Mouse (Mus musculus): ENCODE measurements around the gene Snai3. TPM values are rescaled to one million over a fixed set of nuclear protein-coding genes. Genes with fewer than 3 reads are reported as not detected.

The Snai3 gene
- total and polyA plus RNA-seq, 3 experiments = 0.06 TPM; not detected in 2

- 0 out of 4 replicates have a peak overlapping the region, but pooled peaks of 1 of the 2 experiments have one; percentile 0 for H3K4me3 ChIP-seq (ENCODE audit: control insufficient read depth in 1 of 2, insufficient read depth in 1 of 2, low read depth in 2 of 2, low read length in 2 of 2)
- peak overlapping the region; percentile 69 for H3K27ac ChIP-seq (ENCODE audit: control insufficient read depth, low read depth, low read length)
- peaks cover 6 to 19% of the 10 kb centered on the region in 2 experiments for H3K4me1 ChIP-seq (ENCODE audit: control insufficient read depth in 1 of 2, insufficient read depth in 2 of 2, low read length in 2 of 2)
- H3K27me3 ChIP-seq (ENCODE audit: control insufficient read depth in 1 of 2, insufficient read depth in 2 of 2, low read length in 2 of 2) = no peaks in the 10 kb centered on the region
- DNase-seq (ENCODE audit: low read depth, low spot score) = peak; percentile 80
- H3K9ac ChIP-seq (ENCODE audit: control insufficient read depth, low read depth, low read length, poor library complexity, severe bottlenecking) = peak overlapping the region; percentile 92
- TF ChIP-seq NRF1 (IDR thresholded peaks at IDR 0.05; ENCODE audit: insufficient read depth, low read depth, low read length, poor library complexity, severe bottlenecking) (no peak), USF1 (IDR thresholded peaks at IDR 0.05; ENCODE audit: low read depth, low read length) (peak; percentile 75), GATA1 (IDR thresholded peaks at IDR 0.05; ENCODE audit: low read depth, low read length) (no peak), ZC3H11A (IDR thresholded peaks at IDR 0.05; ENCODE audit: low read depth, low read length) (no peak), MXI1 (IDR thresholded peaks at IDR 0.05; ENCODE audit: low read depth, low read length) (peak; percentile 57), MYC (IDR thresholded peaks at IDR 0.05; ENCODE audit: low read depth, low read length) (peak; percentile 65), SMC3 (IDR thresholded peaks at IDR 0.05; ENCODE audit: low read depth, low read length) (no peak), MAX (IDR thresholded peaks at IDR 0.05; ENCODE audit: low read length) (peak; percentile 37; the same call in 1 of the 2 replicates), CHD1 (IDR thresholded peaks at IDR 0.05; ENCODE audit: low read depth, low read length) (no peak), RAD21 (IDR thresholded peaks at IDR 0.05; ENCODE audit: low read depth, low read length) (no peak), TAL1 (IDR thresholded peaks at IDR 0.05; ENCODE audit: low read length) (no peak), CTCF (IDR thresholded peaks at IDR 0.05 in 2 of 3, conservative IDR thresholded peaks at IDR 0.05 in 1 of 3; ENCODE audit: control insufficient read depth in 1 of 3, insufficient read depth in 1 of 3, low read depth in 2 of 3, low read length in 3 of 3, poor library complexity in 1 of 3, severe bottlenecking in 1 of 3) (no peak), NELFE (IDR thresholded peaks at IDR 0.05; ENCODE audit: low read depth, low read length) (no peak), ZMIZ1 (IDR thresholded peaks at IDR 0.05; ENCODE audit: low read depth, low read length) (no peak), RCOR1 (IDR thresholded peaks at IDR 0.05; ENCODE audit: low read depth, low read length) (no peak), ETS1 (IDR thresholded peaks at IDR 0.05; ENCODE audit: low read depth, low read length) (no peak), MYB (IDR thresholded peaks at IDR 0.05; ENCODE audit: low read depth, low read length) (no peak), POLR2A (IDR thresholded peaks at IDR 0.05; ENCODE audit: control insufficient read depth in 1 of 2, insufficient read depth in 1 of 2, low read depth in 1 of 2, low read length in 2 of 2, poor library complexity in 1 of 2) (peak; percentile 24 to 34; a peak in 1 of 4 replicates), ZNF384 (IDR thresholded peaks at IDR 0.05; ENCODE audit: low read depth, low read length) (no peak), KAT2A (conservative IDR thresholded peaks at IDR 0.05; ENCODE audit: low read depth, low read length) (no peak), JUND (IDR thresholded peaks at IDR 0.05; ENCODE audit: low read depth, low read length) (no peak), TCF12 (IDR thresholded peaks at IDR 0.05; ENCODE audit: low read depth, low read length) (no peak), MAZ (IDR thresholded peaks at IDR 0.05; ENCODE audit: low read depth, low read length) (no peak), USF2 (IDR thresholded peaks at IDR 0.05; ENCODE audit: borderline replicate concordance in 1 of 2, insufficient read depth in 1 of 2, low read depth in 1 of 2, low read length in 2 of 2) (no peak), TBP (IDR thresholded peaks at IDR 0.05; ENCODE audit: low read depth, low read length) (no peak), CHD2 (IDR thresholded peaks at IDR 0.05; ENCODE audit: low read length) (no peak), HCFC1 (IDR thresholded peaks at IDR 0.05; ENCODE audit: low read depth, low read length) (no peak), GABPA (IDR thresholded peaks at IDR 0.05; ENCODE audit: low read depth, low read length) (no peak), SIN3A (IDR thresholded peaks at IDR 0.05; ENCODE audit: low read length) (peak; percentile 47), ZKSCAN1 (IDR thresholded peaks at IDR 0.05; ENCODE audit: low read depth, low read length) (no peak), EP300 (IDR thresholded peaks at IDR 0.05; ENCODE audit: low read depth in 1 of 2, low read length in 2 of 2) (no peak; a peak in 1 of 4 replicates), ELF1 (IDR thresholded peaks at IDR 0.05; ENCODE audit: low read depth, low read length) (no peak), BHLHE40 (IDR thresholded peaks at IDR 0.05; ENCODE audit: borderline replicate concordance, low read depth, low read length) (no peak)
- peaks cover 21% of the 10 kb centered on the region for H3K79me2 ChIP-seq (ENCODE audit: control insufficient read depth, insufficient read depth, low read length, poor library complexity)
- no peaks in the 10 kb centered on the region for H3K9me3 ChIP-seq (replicated peaks; ENCODE audit: insufficient read depth, low read length)
- H3K36me3 ChIP-seq (ENCODE audit: control insufficient read depth in 1 of 2, insufficient read depth in 2 of 2, low read length in 2 of 2) = peaks cover 0 to 13% of the 10 kb centered on the region in 2 experiments; a peak in 3 of 4 replicates
Observed at GRCm38 (mm10) chr8:122473911-122474421, 13.4 kb upstream of the Snai3 start.

All from MEL (cell line).